In genomic region chr14:106269680-106270079, GRCm38 (mm10) we compare ENCODE assay signal across 13 mouse cellular contexts.
DNase-seq lines count a peak whose midpoint lies in the region; ATAC-seq and TF ChIP-seq lines count a peak whose summit lies in the region.
"Had no signal": no experiment of that assay in that cellular context is flagged by ENCODE, and none has a peak within 500 bp of the region (broad histone marks: within the 10 kb centered on the region; RNA-seq: fewer than 3 reads in every experiment).

No protein-coding gene starts in this region.

- H3K36me3 ChIP-seq in kidney, embryonic 15.5 days: no peaks in the 10 kb centered on the region
- no peaks in the 10 kb centered on the region for H3K36me3 ChIP-seq in limb, embryonic 11.5 days (ENCODE audit: control insufficient read depth, insufficient read depth, low read length)
- no peaks in the 10 kb centered on the region for H3K36me3 ChIP-seq in hindbrain, embryonic 16.5 days (ENCODE audit: control insufficient read depth, insufficient read depth, low read length)
- no peaks in the 10 kb centered on the region for H3K36me3 ChIP-seq in liver, postnatal 0 days (replicated peaks; ENCODE audit: insufficient read depth, low read length)
- H3K36me3 ChIP-seq: hindbrain, embryonic 15.5 days; midbrain, embryonic 12.5 days had no signal

- H3K9ac ChIP-seq in kidney, embryonic 15.5 days: no peak overlapping the region
- no peak overlapping the region for H3K9ac ChIP-seq in limb, embryonic 11.5 days (ENCODE audit: low read length)
- no peak overlapping the region for H3K9ac ChIP-seq in hindbrain, embryonic 16.5 days (ENCODE audit: low read depth, low read length)
- H3K9ac ChIP-seq in liver, postnatal 0 days (replicated peaks): no peak overlapping the region
- H3K9ac ChIP-seq: hindbrain, embryonic 15.5 days; midbrain, embryonic 12.5 days had no signal

- no peak for TF ChIP-seq EP300 in liver, postnatal 0 days (IDR thresholded peaks at IDR 0.05; ENCODE audit: low read depth)

- H3K4me2 ChIP-seq in kidney, embryonic 15.5 days: no peak overlapping the region
- H3K4me2 ChIP-seq in limb, embryonic 11.5 days (ENCODE audit: low read depth, severe bottlenecking): no peak overlapping the region
- no peak overlapping the region for H3K4me2 ChIP-seq in hindbrain, embryonic 16.5 days (ENCODE audit: low read length)
- no peak overlapping the region for H3K4me2 ChIP-seq in liver, postnatal 0 days (ENCODE audit: low read depth, low read length)
- H3K4me2 ChIP-seq: hindbrain, embryonic 15.5 days; midbrain, embryonic 12.5 days had no signal

- peak; percentile 67; the same call in 1 of the 2 replicates for ATAC-seq in kidney, embryonic 15.5 days (replicated peaks; ENCODE audit: low FRiP score)
- peak; percentile 57; the same call in 1 of the 2 replicates for ATAC-seq in limb, embryonic 11.5 days (ENCODE audit: insufficient number of reproducible peaks, low FRiP score, low TSS enrichment, low read depth)
- ATAC-seq in hindbrain, embryonic 16.5 days: no peak
- ATAC-seq in liver, postnatal 0 days: no peak

- DNase-seq in kidney, adult 18-20 months: no peak
- peak; percentile 44 for DNase-seq in limb, embryonic 11.5 days (ENCODE audit: low spot score)
- no peak for DNase-seq in cerebellum, postnatal 4 days (ENCODE audit: low spot score in 2 of 2)
- DNase-seq in liver, postnatal 0 days: no peak
- DNase-seq: heart, adult 2 months; right cerebral cortex, adult 18-20 months had no signal

- H3K27me3 ChIP-seq in kidney, embryonic 15.5 days: no peaks in the 10 kb centered on the region
- H3K27me3 ChIP-seq in limb, embryonic 11.5 days (ENCODE audit: control insufficient read depth, insufficient read depth, low read length): no peaks in the 10 kb centered on the region
- H3K27me3 ChIP-seq in hindbrain, embryonic 16.5 days (replicated peaks; ENCODE audit: control insufficient read depth, insufficient read depth, low read length): no peaks in the 10 kb centered on the region
- H3K27me3 ChIP-seq in liver, postnatal 0 days (ENCODE audit: insufficient read depth, low read length): no peaks in the 10 kb centered on the region
- H3K27me3 ChIP-seq: hindbrain, embryonic 15.5 days; midbrain, embryonic 12.5 days had no signal

- H3K27ac ChIP-seq in kidney, embryonic 15.5 days: 0 out of 2 replicates have a peak overlapping the region, but pooled peaks have one; percentile 32
- H3K27ac ChIP-seq in brown adipose tissue, adult 24 weeks (replicated peaks; ENCODE audit: low read depth, low read length): peak overlapping the region; percentile 84
- H3K27ac ChIP-seq in embryonic fibroblast, embryonic 13.5 days (ENCODE audit: insufficient read depth, low read length): peak overlapping the region; percentile 82
- peak overlapping the region; percentile 56; the same call in 1 of the 2 replicates for H3K27ac ChIP-seq in limb, embryonic 11.5 days (replicated peaks; ENCODE audit: low read depth, low read length)
- H3K27ac ChIP-seq in hindbrain, embryonic 16.5 days (ENCODE audit: low read depth, low read length): no peak overlapping the region
- H3K27ac ChIP-seq in liver, postnatal 0 days (ENCODE audit: low read depth): no peak overlapping the region
- H3K27ac ChIP-seq: heart, adult 2 months; hindbrain, embryonic 15.5 days; midbrain, embryonic 12.5 days had no signal

- no peak for TF ChIP-seq POLR2A in embryonic fibroblast, embryonic 13.5 days (IDR thresholded peaks at IDR 0.05; ENCODE audit: low read depth, low read length)

- TF ChIP-seq CTCF in embryonic fibroblast, embryonic 13.5 days (IDR thresholded peaks at IDR 0.05; ENCODE audit: borderline replicate concordance, insufficient read depth, low read length): no peak
- no peak for TF ChIP-seq CTCF in liver, postnatal 0 days (IDR thresholded peaks at IDR 0.05; ENCODE audit: low read depth)

- H3K9me3 ChIP-seq in kidney, embryonic 15.5 days (replicated peaks): no peaks in the 10 kb centered on the region
- H3K9me3 ChIP-seq in limb, embryonic 11.5 days (ENCODE audit: control insufficient read depth, low read length): no peaks in the 10 kb centered on the region
- no peaks in the 10 kb centered on the region; the same call in 1 of the 2 replicates for H3K9me3 ChIP-seq in hindbrain, embryonic 16.5 days (ENCODE audit: control insufficient read depth, low read length)
- H3K9me3 ChIP-seq in liver, postnatal 0 days (ENCODE audit: low read length): no peaks in the 10 kb centered on the region
- H3K9me3 ChIP-seq: hindbrain, embryonic 15.5 days; midbrain, embryonic 12.5 days had no signal

- 24% methylated on average over 6 of the region's 6 CpGs for whole genome bisulfite sequencing in kidney, embryonic 15.5 days
- 15% methylated on average over 6 of the region's 6 CpGs for WGBS in limb, embryonic 11.5 days
- WGBS in hindbrain, embryonic 16.5 days: 68% methylated on average over 6 of the region's 6 CpGs
- 63% methylated on average over 6 of the region's 6 CpGs for WGBS in liver, postnatal 0 days (ENCODE audit: insufficient replicate concordance)

- H3K4me1 ChIP-seq in kidney, embryonic 15.5 days: no peaks in the 10 kb centered on the region
- no peaks in the 10 kb centered on the region; the same call in 1 of the 2 replicates for H3K4me1 ChIP-seq in brown adipose tissue, adult 24 weeks (ENCODE audit: control insufficient read depth, insufficient read depth, insufficient read length, low read length)
- H3K4me1 ChIP-seq in embryonic fibroblast, embryonic 13.5 days (ENCODE audit: control insufficient read depth, insufficient read depth, low read length): no peaks in the 10 kb centered on the region; the same call in 1 of the 2 replicates
- H3K4me1 ChIP-seq in limb, embryonic 11.5 days (ENCODE audit: control insufficient read depth, insufficient read depth, low read length): peaks cover 8% of the 10 kb centered on the region; the same call in 1 of the 2 replicates
- H3K4me1 ChIP-seq in hindbrain, embryonic 16.5 days (ENCODE audit: control insufficient read depth, insufficient read depth, low read depth, low read length): no peaks in the 10 kb centered on the region
- H3K4me1 ChIP-seq in liver, postnatal 0 days (ENCODE audit: insufficient read depth): no peaks in the 10 kb centered on the region
- H3K4me1 ChIP-seq: hindbrain, embryonic 15.5 days; midbrain, embryonic 12.5 days had no signal

- no peak overlapping the region for H3K4me3 ChIP-seq in kidney, embryonic 15.5 days (replicated peaks)
- H3K4me3 ChIP-seq in brown adipose tissue, adult 24 weeks (ENCODE audit: insufficient read depth, low read depth, low read length): no peak overlapping the region
- no peak overlapping the region for H3K4me3 ChIP-seq in embryonic fibroblast, embryonic 13.5 days (ENCODE audit: insufficient read depth, low read length)
- no peak overlapping the region for H3K4me3 ChIP-seq in limb, embryonic 11.5 days (ENCODE audit: low read depth, low read length)
- H3K4me3 ChIP-seq in hindbrain, embryonic 16.5 days (ENCODE audit: low read length): no peak overlapping the region
- H3K4me3 ChIP-seq in liver, postnatal 0 days (ENCODE audit: low read depth, low read length): no peak overlapping the region
- H3K4me3 ChIP-seq: erythroblast, embryonic 14.5 days; heart, adult 2 months; hindbrain, embryonic 15.5 days; midbrain, embryonic 12.5 days had no signal

Comparison
In these comparisons a context has a peak if more than half of its experiments do, and no peak if none do; other contexts are left out.
1. ATAC-seq: peak in kidney, embryonic 15.5 days (single experiment) and limb, embryonic 11.5 days (single experiment); none in hindbrain, embryonic 16.5 days (single experiment) and liver, postnatal 0 days (single experiment).
2. H3K27ac ChIP-seq: peak in kidney, embryonic 15.5 days (single experiment), brown adipose tissue, adult 24 weeks (single experiment), embryonic fibroblast, embryonic 13.5 days (single experiment) and limb, embryonic 11.5 days (single experiment); none in hindbrain, embryonic 16.5 days (single experiment) and liver, postnatal 0 days (single experiment).